Mouse (Mus musculus): ENCODE data around the gene Gm20547. TPM values are rescaled to one million over a fixed set of nuclear protein-coding genes. Genes with fewer than 3 reads are reported as not detected.

The Gm20547 gene
- polyA plus RNA-seq, 1 experiment from 2014 or later: not detected

- H3K27me3 ChIP-seq (ENCODE audit: control insufficient read depth, insufficient read depth, low read length): no peaks in the 10 kb centered on the region
- DNase-seq (ENCODE audit: low spot score): no peak
- 0 out of 2 replicates have a peak, but pooled peaks have one; percentile 9 for ATAC-seq (ENCODE audit: low FRiP score, low TSS enrichment)
- H3K4me2 ChIP-seq (replicated peaks; ENCODE audit: low read depth): no peak overlapping the region
- H3K36me3 ChIP-seq (ENCODE audit: control insufficient read depth, insufficient read depth, low read length): no peaks in the 10 kb centered on the region
- 51% methylated on average over 6 of the region's 6 CpGs for WGBS
- no peak overlapping the region for H3K4me3 ChIP-seq (ENCODE audit: low read depth, low read length)
- TF ChIP-seq EP300 (optimal IDR thresholded peaks at IDR 0.05) (no peak), CTCF (IDR thresholded peaks at IDR 0.05; ENCODE audit: low read depth) (peak; percentile 56)
- no peaks in the 10 kb centered on the region for H3K4me1 ChIP-seq (replicated peaks; ENCODE audit: control insufficient read depth, insufficient read depth)
- H3K9ac ChIP-seq (ENCODE audit: low read length): no peak overlapping the region
- no peaks in the 10 kb centered on the region for H3K9me3 ChIP-seq (ENCODE audit: control insufficient read depth, low read length)
- H3K27ac ChIP-seq (replicated peaks): no peak overlapping the region
These were observed 41.1 kb upstream of the Gm20547 start for GRCm38 (mm10) chr17:34922939-34923338.

- 77% methylated on average over 9 of the region's 9 CpGs for WGBS
- H3K9ac ChIP-seq (ENCODE audit: low read length): no peak overlapping the region
- H3K9me3 ChIP-seq (ENCODE audit: control insufficient read depth, low read length): no peaks in the 10 kb centered on the region
- ATAC-seq (ENCODE audit: low FRiP score, low TSS enrichment) (no peak), DNase-seq (ENCODE audit: low spot score) (no peak)
- no peak overlapping the region for H3K27ac ChIP-seq (replicated peaks)
- TF ChIP-seq EP300 (optimal IDR thresholded peaks at IDR 0.05): no peak
- TF ChIP-seq CTCF (IDR thresholded peaks at IDR 0.05; ENCODE audit: low read depth): no peak
- no peak overlapping the region for H3K4me3 ChIP-seq (ENCODE audit: low read depth, low read length)
- peaks cover 4% of the 10 kb centered on the region; the same call in 1 of the 2 replicates for H3K36me3 ChIP-seq (ENCODE audit: control insufficient read depth, insufficient read depth, low read length)
- H3K27me3 ChIP-seq (ENCODE audit: control insufficient read depth, insufficient read depth, low read length): no peaks in the 10 kb centered on the region
- no peaks in the 10 kb centered on the region for H3K4me1 ChIP-seq (replicated peaks; ENCODE audit: control insufficient read depth, insufficient read depth)
- H3K4me2 ChIP-seq (replicated peaks; ENCODE audit: low read depth): no peak overlapping the region
These were observed 35.3 kb upstream of the Gm20547 start for GRCm38 (mm10) chr17:34917188-34917587.

- DNase-seq (ENCODE audit: low spot score) (no peak), ATAC-seq (ENCODE audit: low FRiP score, low TSS enrichment) (no peak)
- H3K36me3 ChIP-seq (ENCODE audit: control insufficient read depth, insufficient read depth, low read length): peaks cover 8% of the 10 kb centered on the region
- no peak overlapping the region for H3K9ac ChIP-seq (ENCODE audit: low read length)
- no peak overlapping the region for H3K4me2 ChIP-seq (replicated peaks; ENCODE audit: low read depth)
- no peaks in the 10 kb centered on the region for H3K9me3 ChIP-seq (ENCODE audit: control insufficient read depth, low read length)
- no peak overlapping the region for H3K4me3 ChIP-seq (ENCODE audit: low read depth, low read length)
- H3K27me3 ChIP-seq (ENCODE audit: control insufficient read depth, insufficient read depth, low read length): no peaks in the 10 kb centered on the region
- 85% methylated on average over 5 of the region's 5 CpGs for WGBS
- H3K27ac ChIP-seq (replicated peaks): no peak overlapping the region
- no peak for TF ChIP-seq EP300 (optimal IDR thresholded peaks at IDR 0.05)
- no peak for TF ChIP-seq CTCF (IDR thresholded peaks at IDR 0.05; ENCODE audit: low read depth)
- H3K4me1 ChIP-seq (replicated peaks; ENCODE audit: control insufficient read depth, insufficient read depth): no peaks in the 10 kb centered on the region
These were observed 34.5 kb upstream of the Gm20547 start for GRCm38 (mm10) chr17:34916316-34916715.

- peak; percentile 64 for ATAC-seq (ENCODE audit: low FRiP score, low TSS enrichment)
- no peaks in the 10 kb centered on the region for H3K4me1 ChIP-seq (replicated peaks; ENCODE audit: control insufficient read depth, insufficient read depth)
- no peaks in the 10 kb centered on the region for H3K9me3 ChIP-seq (ENCODE audit: control insufficient read depth, low read length)
- WGBS: 20% methylated on average over 10 of the region's 11 CpGs
- peak overlapping the region; percentile 28; the same call in 1 of the 2 replicates for H3K4me3 ChIP-seq (ENCODE audit: low read depth, low read length)
- peak overlapping the region; percentile 47 for H3K4me2 ChIP-seq (replicated peaks; ENCODE audit: low read depth)
- no peak for TF ChIP-seq EP300 (optimal IDR thresholded peaks at IDR 0.05)
- TF ChIP-seq CTCF (IDR thresholded peaks at IDR 0.05; ENCODE audit: low read depth): peak; percentile 69
- H3K27me3 ChIP-seq (ENCODE audit: control insufficient read depth, insufficient read depth, low read length): no peaks in the 10 kb centered on the region
- H3K27ac ChIP-seq (replicated peaks): peak overlapping the region; percentile 82
- H3K36me3 ChIP-seq (ENCODE audit: control insufficient read depth, insufficient read depth, low read length): peaks cover 16% of the 10 kb centered on the region
- peak; percentile 79 for DNase-seq (ENCODE audit: low spot score)
- H3K9ac ChIP-seq (ENCODE audit: low read length): 0 out of 2 replicates have a peak overlapping the region, but pooled peaks have one; percentile 8
These were observed 33.6 kb upstream of the Gm20547 start for GRCm38 (mm10) chr17:34915410-34915831.

DNA sequence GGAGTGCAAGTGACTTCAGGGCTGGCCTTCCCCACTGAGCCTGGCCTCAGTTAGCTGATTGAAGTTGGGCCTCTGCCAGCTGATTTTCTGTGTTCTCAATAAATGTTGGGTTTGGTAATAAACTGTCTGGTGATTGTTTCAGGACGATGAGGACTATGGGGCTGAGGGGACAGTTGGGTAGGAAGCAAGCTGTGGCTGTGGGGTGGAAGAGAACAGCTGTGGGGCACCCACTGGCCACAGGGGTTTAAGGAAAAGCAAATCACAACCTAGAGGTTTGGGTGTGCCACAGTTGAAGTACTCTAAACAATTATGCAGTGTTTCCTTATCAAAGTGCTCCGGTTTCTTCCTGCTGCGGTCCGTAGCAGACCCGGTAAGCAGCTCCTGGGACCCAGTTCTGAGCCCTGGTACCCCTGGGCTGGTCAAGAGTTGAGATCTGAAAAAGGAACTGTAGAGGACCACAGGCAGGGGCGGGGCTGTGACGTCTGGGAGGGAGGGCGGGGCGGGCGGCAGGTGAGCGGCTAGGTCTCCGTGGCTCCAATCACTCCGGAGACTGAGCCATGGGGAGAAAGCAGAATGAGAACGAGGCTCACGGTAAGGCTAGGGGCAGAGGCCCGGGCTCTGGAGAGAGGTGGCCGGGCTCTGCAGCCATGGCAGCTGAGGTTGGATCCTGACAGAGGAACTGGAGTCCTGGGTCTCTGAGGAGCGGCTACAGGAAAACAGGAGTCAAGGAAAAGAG lies 32.3 kb upstream of the Gm20547 start, which contains the start of gene Slc44a4:
TSS of gene Slc44a4 (plus strand) at position 537 of the 736 bp plus-strand sequence.
- TF ChIP-seq EP300 (optimal IDR thresholded peaks at IDR 0.05) (no peak), CTCF (IDR thresholded peaks at IDR 0.05; ENCODE audit: low read depth) (no peak)
- peak; percentile 79 for DNase-seq (ENCODE audit: low spot score)

DNA sequence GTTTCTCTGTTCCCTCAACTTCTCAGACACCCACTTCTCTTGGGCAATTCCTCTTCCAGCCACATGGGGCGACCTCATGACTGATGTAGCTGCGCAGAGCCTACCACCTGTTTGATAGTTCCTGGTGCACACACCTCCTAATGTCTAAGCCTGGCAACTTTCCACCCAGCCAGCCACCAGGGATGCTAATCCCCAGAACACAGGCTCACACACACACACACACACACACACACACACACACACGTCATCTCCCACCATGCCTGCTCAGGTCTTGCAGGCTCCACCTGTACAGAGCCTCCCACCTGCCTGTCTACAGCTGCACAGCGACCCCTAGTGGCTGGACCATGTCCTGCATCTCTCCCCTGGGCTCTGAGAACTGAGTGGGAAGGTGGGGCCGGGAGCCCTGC lies 30.1 kb upstream of the Gm20547 start:
- TF ChIP-seq EP300 (optimal IDR thresholded peaks at IDR 0.05): no peak
- TF ChIP-seq CTCF (IDR thresholded peaks at IDR 0.05; ENCODE audit: low read depth): peak; percentile 97
- Histone ChIP-seq H3K36me3 (ENCODE audit: control insufficient read depth, insufficient read depth, low read length) (peaks cover 44% of the 10 kb centered on the region), H3K4me3 (ENCODE audit: low read depth, low read length) (no peak overlapping the region), H3K27ac (replicated peaks) (no peak overlapping the region), H3K27me3 (ENCODE audit: control insufficient read depth, insufficient read depth, low read length) (no peaks in the 10 kb centered on the region), H3K9me3 (ENCODE audit: control insufficient read depth, low read length) (no peaks in the 10 kb centered on the region), H3K9ac (ENCODE audit: low read length) (no peak overlapping the region), H3K4me2 (replicated peaks; ENCODE audit: low read depth) (no peak overlapping the region), H3K4me1 (replicated peaks; ENCODE audit: control insufficient read depth, insufficient read depth) (no peaks in the 10 kb centered on the region)
- ATAC-seq (ENCODE audit: low FRiP score, low TSS enrichment) (peak; percentile 73), DNase-seq (ENCODE audit: low spot score) (peak; percentile 94)
- 31% methylated on average over 5 of the region's 5 CpGs for WGBS

More for the DNA sequence above, 32.3 kb upstream of the Gm20547 start, which contains the start of gene Slc44a4:
- Histone ChIP-seq H3K9ac (ENCODE audit: low read length) (peak within 1 kb of the TSS; percentile 50), H3K9me3 (ENCODE audit: control insufficient read depth, low read length) (no peaks in the 10 kb centered on the region), H3K36me3 (ENCODE audit: control insufficient read depth, insufficient read depth, low read length) (peaks cover 24% of the 10 kb centered on the region), H3K4me2 (replicated peaks; ENCODE audit: low read depth) (peak within 1 kb of the TSS; percentile 47), H3K27me3 (ENCODE audit: control insufficient read depth, insufficient read depth, low read length) (no peaks in the 10 kb centered on the region), H3K27ac (replicated peaks) (peak within 1 kb of the TSS; percentile 82), H3K4me3 (ENCODE audit: low read depth, low read length) (peak within 1 kb of the TSS; percentile 28), H3K4me1 (replicated peaks; ENCODE audit: control insufficient read depth, insufficient read depth) (no peaks in the 10 kb centered on the region)
- ATAC-seq (ENCODE audit: low FRiP score, low TSS enrichment): peak; percentile 32
- WGBS: 28% methylated on average over 18 of the region's 18 CpGs
